Mouse (Mus musculus): ENCODE measurements at regions not wholly inside any gene's neighbourhood (a gene's known extent, or its start where the extent isn't known, plus 50 kb on each side); places are given as distances from the start of the nearest gene placed in this dataset.

DNA sequence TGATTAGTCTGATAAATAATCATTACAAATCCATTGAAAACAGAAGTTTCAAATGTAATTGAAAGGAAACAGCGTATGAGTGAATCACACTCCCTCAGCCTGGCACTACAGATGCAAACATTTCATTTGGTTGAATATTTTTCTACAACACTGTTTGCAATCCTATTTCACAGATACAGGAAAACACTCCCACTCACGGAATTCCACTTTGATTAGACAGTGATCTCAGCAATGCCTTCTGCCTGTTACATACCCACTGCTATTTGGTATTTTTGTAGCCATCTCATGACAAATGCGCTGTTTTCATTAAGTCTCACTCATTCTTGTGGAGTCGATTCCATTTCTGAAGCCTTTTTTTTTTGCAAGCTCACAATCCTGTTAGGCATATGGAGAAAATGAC, 105.3 kb downstream of the Gm4340 start:
- TF ChIP-seq CTCF (IDR thresholded peaks at IDR 0.05; ENCODE audit: borderline replicate concordance, extremely low read depth, insufficient read depth, insufficient read length) (no peak), POLR2A (IDR thresholded peaks at IDR 0.05; ENCODE audit: borderline replicate concordance, extremely low read depth, insufficient read depth, insufficient read length, poor library complexity, severe bottlenecking) (no peak)

Data from brain, embryonic 14.5 days (tissue).